Mouse (Mus musculus): ENCODE results near the gene Psmd9. TPM values are rescaled to one million over a fixed set of nuclear protein-coding genes. Genes with fewer than 3 reads are reported as not detected.

Gene Psmd9
- polyA plus RNA-seq, 1 experiment: 36.3 TPM

- Histone ChIP-seq H3K27ac (ENCODE audit: control insufficient read depth, insufficient read depth, low read depth, low read length) (no peak overlapping the region), H3K27me3 (ENCODE audit: control insufficient read depth, insufficient read depth, low read length) (no peaks in the 10 kb centered on the region), H3K36me3 (ENCODE audit: control insufficient read depth, insufficient read depth, low read length) (peaks cover 4% of the 10 kb centered on the region), H3K4me1 (ENCODE audit: control insufficient read depth, insufficient read depth, low read length) (peaks cover 9% of the 10 kb centered on the region), H3K4me3 (ENCODE audit: control insufficient read depth, low read depth, low read length) (no peak overlapping the region)
- TF ChIP-seq CTCF (IDR thresholded peaks at IDR 0.05; ENCODE audit: control insufficient read depth, insufficient read depth, insufficient replicate concordance, low read depth, low read length) (no peak), POLR2A (IDR thresholded peaks at IDR 0.05; ENCODE audit: control insufficient read depth, low read depth, low read length) (no peak)
These were observed 1.6 kb upstream of the Psmd9 start for GRCm38 (mm10) chr5:123167591-123167990.

DNA sequence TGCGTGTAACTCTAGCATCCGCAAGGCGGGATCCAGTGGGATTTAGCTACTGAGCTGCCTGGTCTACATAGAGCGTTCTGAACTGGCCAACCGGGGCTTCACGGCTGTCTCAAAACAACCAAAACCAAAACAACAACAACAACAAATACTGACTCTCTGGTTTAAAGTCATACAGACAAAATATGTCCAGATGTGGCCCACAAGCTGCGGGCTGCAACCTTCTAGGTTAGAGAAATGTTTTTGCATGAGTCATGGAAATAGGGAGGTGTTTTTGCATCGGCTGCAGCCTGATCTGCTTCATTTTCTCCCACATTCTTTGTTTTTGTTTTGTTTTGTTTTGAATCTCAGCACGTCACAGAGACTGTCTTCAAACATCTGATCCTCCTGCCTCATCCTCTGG lies 1.2 kb downstream of the Psmd9 start:
- no peak overlapping the region for H3K27ac ChIP-seq (ENCODE audit: control insufficient read depth, insufficient read depth, low read depth, low read length)
- no peaks in the 10 kb centered on the region for H3K27me3 ChIP-seq (ENCODE audit: control insufficient read depth, insufficient read depth, low read length)
- no peak for TF ChIP-seq POLR2A (IDR thresholded peaks at IDR 0.05; ENCODE audit: control insufficient read depth, low read depth, low read length)
- H3K4me1 ChIP-seq (ENCODE audit: control insufficient read depth, insufficient read depth, low read length): peaks cover 9% of the 10 kb centered on the region
- H3K4me3 ChIP-seq (ENCODE audit: control insufficient read depth, low read depth, low read length): no peak overlapping the region
- no peaks in the 10 kb centered on the region; the same call in 1 of the 2 replicates for H3K36me3 ChIP-seq (ENCODE audit: control insufficient read depth, insufficient read depth, low read length)

- peaks cover 8% of the 10 kb centered on the region for H3K4me1 ChIP-seq (ENCODE audit: control insufficient read depth, insufficient read depth, low read length)
- no peaks in the 10 kb centered on the region for H3K27me3 ChIP-seq (ENCODE audit: control insufficient read depth, insufficient read depth, low read length)
- H3K4me3 ChIP-seq (ENCODE audit: control insufficient read depth, low read depth, low read length): peak overlapping the region; percentile 53
- H3K36me3 ChIP-seq (ENCODE audit: control insufficient read depth, insufficient read depth, low read length): no peaks in the 10 kb centered on the region
- no peak overlapping the region for H3K27ac ChIP-seq (ENCODE audit: control insufficient read depth, insufficient read depth, low read depth, low read length)
- TF ChIP-seq POLR2A (IDR thresholded peaks at IDR 0.05; ENCODE audit: control insufficient read depth, low read depth, low read length) (no peak), CTCF (IDR thresholded peaks at IDR 0.05; ENCODE audit: control insufficient read depth, insufficient read depth, insufficient replicate concordance, low read depth, low read length) (peak; percentile 99)
These were observed 2.6 kb downstream of the Psmd9 start for GRCm38 (mm10) chr5:123171646-123172350.

GRCm38 (mm10) chr5:123178792-123179191 lies 9.6 kb downstream of the Psmd9 start:
- H3K27me3 ChIP-seq (ENCODE audit: control insufficient read depth, insufficient read depth, low read length): no peaks in the 10 kb centered on the region
- H3K36me3 ChIP-seq (ENCODE audit: control insufficient read depth, insufficient read depth, low read length): no peaks in the 10 kb centered on the region
- H3K27ac ChIP-seq (ENCODE audit: control insufficient read depth, insufficient read depth, low read depth, low read length): no peak overlapping the region
- TF ChIP-seq POLR2A (IDR thresholded peaks at IDR 0.05; ENCODE audit: control insufficient read depth, low read depth, low read length): no peak
- no peak for TF ChIP-seq CTCF (IDR thresholded peaks at IDR 0.05; ENCODE audit: control insufficient read depth, insufficient read depth, insufficient replicate concordance, low read depth, low read length)
- H3K4me1 ChIP-seq (ENCODE audit: control insufficient read depth, insufficient read depth, low read length): no peaks in the 10 kb centered on the region
- no peak overlapping the region for H3K4me3 ChIP-seq (ENCODE audit: control insufficient read depth, low read depth, low read length)

GRCm38 (mm10) chr5:123180390-123180789 lies 11.2 kb downstream of the Psmd9 start:
- Histone ChIP-seq H3K4me1 (ENCODE audit: control insufficient read depth, insufficient read depth, low read length) (no peaks in the 10 kb centered on the region), H3K4me3 (ENCODE audit: control insufficient read depth, low read depth, low read length) (no peak overlapping the region), H3K27me3 (ENCODE audit: control insufficient read depth, insufficient read depth, low read length) (no peaks in the 10 kb centered on the region), H3K27ac (ENCODE audit: control insufficient read depth, insufficient read depth, low read depth, low read length) (no peak overlapping the region), H3K36me3 (ENCODE audit: control insufficient read depth, insufficient read depth, low read length) (no peaks in the 10 kb centered on the region)
- no peak for TF ChIP-seq CTCF (IDR thresholded peaks at IDR 0.05; ENCODE audit: control insufficient read depth, insufficient read depth, insufficient replicate concordance, low read depth, low read length)
- TF ChIP-seq POLR2A (IDR thresholded peaks at IDR 0.05; ENCODE audit: control insufficient read depth, low read depth, low read length): no peak

- H3K36me3 ChIP-seq (ENCODE audit: control insufficient read depth, insufficient read depth, low read length): no peaks in the 10 kb centered on the region
- H3K27ac ChIP-seq (ENCODE audit: control insufficient read depth, insufficient read depth, low read depth, low read length): no peak overlapping the region
- no peaks in the 10 kb centered on the region for H3K27me3 ChIP-seq (ENCODE audit: control insufficient read depth, insufficient read depth, low read length)
- TF ChIP-seq POLR2A (IDR thresholded peaks at IDR 0.05; ENCODE audit: control insufficient read depth, low read depth, low read length) (no peak), CTCF (IDR thresholded peaks at IDR 0.05; ENCODE audit: control insufficient read depth, insufficient read depth, insufficient replicate concordance, low read depth, low read length) (no peak)
- H3K4me1 ChIP-seq (ENCODE audit: control insufficient read depth, insufficient read depth, low read length): no peaks in the 10 kb centered on the region
- H3K4me3 ChIP-seq (ENCODE audit: control insufficient read depth, low read depth, low read length): no peak overlapping the region
These were observed 12.3 kb downstream of the Psmd9 start for GRCm38 (mm10) chr5:123181536-123181935.

GRCm38 (mm10) chr5:123182651-123183050 lies 13.4 kb downstream of the Psmd9 start, which contains the start of gene Hpd:
Hpd (minus strand) TSS chr5:123182727.
- H3K4me3 ChIP-seq (ENCODE audit: control insufficient read depth, low read depth, low read length): no peak within 1 kb of the TSS
- no peaks in the 10 kb centered on the region for H3K4me1 ChIP-seq (ENCODE audit: control insufficient read depth, insufficient read depth, low read length)
- H3K27ac ChIP-seq (ENCODE audit: control insufficient read depth, insufficient read depth, low read depth, low read length): no peak within 1 kb of the TSS
- H3K27me3 ChIP-seq (ENCODE audit: control insufficient read depth, insufficient read depth, low read length): no peaks in the 10 kb centered on the region
- TF ChIP-seq POLR2A (IDR thresholded peaks at IDR 0.05; ENCODE audit: control insufficient read depth, low read depth, low read length) (no peak), CTCF (IDR thresholded peaks at IDR 0.05; ENCODE audit: control insufficient read depth, insufficient read depth, insufficient replicate concordance, low read depth, low read length) (no peak)
- no peaks in the 10 kb centered on the region for H3K36me3 ChIP-seq (ENCODE audit: control insufficient read depth, insufficient read depth, low read length)

All from testis, adult 2 months (tissue).